Mouse (Mus musculus): ENCODE data around the gene Ckap5. TPM values are rescaled to one million over a fixed set of nuclear protein-coding genes. Genes with fewer than 3 reads are reported as not detected.

Ckap5 gene
- polyA plus RNA-seq, 1 experiment from 2014 or later, result 116 TPM

DNA sequence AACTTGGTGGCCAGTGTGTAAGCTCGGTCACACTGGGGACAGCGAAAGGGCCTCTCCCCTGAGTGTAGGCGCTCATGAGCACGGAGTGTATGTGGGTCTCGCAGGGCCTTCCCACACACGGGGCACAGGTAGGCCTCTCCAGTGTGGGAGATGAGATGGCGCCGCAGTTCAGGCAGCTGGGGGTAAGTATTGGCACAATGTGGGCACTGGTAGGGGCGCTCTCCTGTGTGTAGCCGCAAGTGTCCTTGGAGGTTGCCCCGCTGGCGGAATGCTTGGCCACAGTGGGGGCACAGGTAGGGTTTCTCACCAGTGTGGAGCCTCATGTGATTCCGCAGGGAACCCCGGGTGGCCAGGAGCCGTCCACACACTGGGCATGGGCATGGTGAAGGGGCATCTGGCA lies 118.8 kb downstream of the Ckap5 start:
- Histone ChIP-seq H3K4me1 (ENCODE audit: control insufficient read depth, insufficient read depth, low read length) (peaks cover 8% of the 10 kb centered on the region; the same call in 1 of the 2 replicates), H3K36me3 (ENCODE audit: control insufficient read depth, insufficient read depth, low read length) (peaks cover 49% of the 10 kb centered on the region), H3K27ac (ENCODE audit: low read depth, low read length) (no peak overlapping the region), H3K4me2 (replicated peaks; ENCODE audit: low read depth, low read length) (no peak overlapping the region), H3K27me3 (ENCODE audit: control insufficient read depth, insufficient read depth, low read length) (no peaks in the 10 kb centered on the region), H3K4me3 (ENCODE audit: low read length) (no peak overlapping the region), H3K9ac (ENCODE audit: low read depth, low read length) (no peak overlapping the region), H3K9me3 (ENCODE audit: control insufficient read depth, low read length) (no peaks in the 10 kb centered on the region)
- no peak for ATAC-seq (ENCODE audit: low FRiP score, low TSS enrichment)
- 97% methylated on average over 15 of the region's 15 CpGs for WGBS

DNA sequence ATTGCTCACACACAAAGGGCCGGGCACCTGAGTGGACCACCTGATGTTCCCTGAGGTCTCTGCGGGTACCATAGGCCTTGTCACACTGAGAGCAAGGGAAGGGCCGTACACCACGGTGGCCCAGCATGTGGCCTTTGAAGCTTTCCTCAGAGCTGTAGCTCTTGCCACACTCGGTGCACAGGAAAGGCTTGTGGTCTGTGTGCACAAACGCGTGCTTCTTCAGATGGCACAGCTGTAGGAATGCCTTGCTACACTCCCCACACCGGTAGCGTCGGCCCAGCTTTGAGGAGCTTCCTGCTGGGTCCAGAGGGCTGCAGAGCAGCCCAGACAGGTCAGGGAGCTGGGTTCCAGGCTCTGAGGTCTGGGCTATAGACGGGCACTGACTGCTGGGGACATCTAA lies 119.2 kb downstream of the Ckap5 start:
- no peak overlapping the region for H3K9ac ChIP-seq (ENCODE audit: low read depth, low read length)
- no peak overlapping the region for H3K27ac ChIP-seq (ENCODE audit: low read depth, low read length)
- H3K4me1 ChIP-seq (ENCODE audit: control insufficient read depth, insufficient read depth, low read length), result peaks cover 10% of the 10 kb centered on the region; the same call in 1 of the 2 replicates
- H3K27me3 ChIP-seq (ENCODE audit: control insufficient read depth, insufficient read depth, low read length), result no peaks in the 10 kb centered on the region
- H3K36me3 ChIP-seq (ENCODE audit: control insufficient read depth, insufficient read depth, low read length), result peaks cover 49% of the 10 kb centered on the region
- no peaks in the 10 kb centered on the region for H3K9me3 ChIP-seq (ENCODE audit: control insufficient read depth, low read length)
- no peak for ATAC-seq (ENCODE audit: low FRiP score, low TSS enrichment)
- no peak overlapping the region for H3K4me2 ChIP-seq (replicated peaks; ENCODE audit: low read depth, low read length)
- 94% methylated on average over 11 of the region's 11 CpGs for WGBS
- no peak overlapping the region for H3K4me3 ChIP-seq (ENCODE audit: low read length)

DNA sequence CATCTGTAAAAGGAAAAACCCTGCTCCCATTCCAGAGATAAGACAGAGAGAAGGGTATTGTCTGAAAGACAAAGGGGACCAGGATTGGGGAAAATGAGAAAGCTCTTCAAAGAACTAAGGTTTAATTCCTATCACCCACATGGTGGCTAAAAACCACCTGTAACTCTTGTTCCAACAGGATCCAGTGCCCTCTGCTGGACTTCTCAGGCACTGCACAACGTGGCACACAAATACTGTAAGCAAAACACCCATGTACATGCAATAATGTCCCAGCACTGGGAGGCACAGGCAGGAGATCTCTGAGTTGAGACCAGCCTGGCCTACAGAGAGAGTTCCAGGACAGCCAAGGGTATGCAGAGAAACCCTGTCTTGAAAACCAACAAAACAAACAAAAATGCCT lies 120.2 kb downstream of the Ckap5 start:
- no peaks in the 10 kb centered on the region for H3K9me3 ChIP-seq (ENCODE audit: control insufficient read depth, low read length)
- H3K4me2 ChIP-seq (replicated peaks; ENCODE audit: low read depth, low read length), result no peak overlapping the region
- no peak for ATAC-seq (ENCODE audit: low FRiP score, low TSS enrichment)
- no peak overlapping the region for H3K27ac ChIP-seq (ENCODE audit: low read depth, low read length)
- H3K4me1 ChIP-seq (ENCODE audit: control insufficient read depth, insufficient read depth, low read length), result peaks cover 16% of the 10 kb centered on the region
- peaks cover 49% of the 10 kb centered on the region for H3K36me3 ChIP-seq (ENCODE audit: control insufficient read depth, insufficient read depth, low read length)
- no peaks in the 10 kb centered on the region for H3K27me3 ChIP-seq (ENCODE audit: control insufficient read depth, insufficient read depth, low read length)
- no peak overlapping the region for H3K4me3 ChIP-seq (ENCODE audit: low read length)
- no peak overlapping the region for H3K9ac ChIP-seq (ENCODE audit: low read depth, low read length)
- 29% methylated on average over 1 of the region's 1 CpGs for WGBS

DNA sequence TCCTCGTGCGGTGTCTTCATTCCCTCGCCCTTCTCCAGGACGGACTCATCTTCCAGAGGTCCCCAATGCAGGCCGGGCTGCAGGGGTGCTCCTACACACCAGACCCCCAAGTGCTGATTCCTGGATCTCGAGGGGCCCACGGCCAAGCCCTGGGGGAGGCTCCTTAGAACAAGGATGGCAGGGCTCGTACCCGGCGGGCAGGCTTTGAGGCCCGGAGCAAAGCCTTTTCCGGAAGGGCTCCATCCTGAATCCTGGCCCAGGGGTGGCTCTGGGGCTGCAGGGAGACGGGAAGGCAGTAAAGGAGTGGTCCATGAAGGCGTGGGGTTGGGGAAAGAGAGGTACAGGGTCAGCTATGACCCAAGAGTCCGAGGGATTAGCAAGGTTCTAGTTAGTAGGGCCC lies 122.6 kb downstream of the Ckap5 start:
- Histone ChIP-seq H3K4me2 (replicated peaks; ENCODE audit: low read depth, low read length) (peak overlapping the region; percentile 87), H3K4me1 (ENCODE audit: control insufficient read depth, insufficient read depth, low read length) (peaks cover 26% of the 10 kb centered on the region), H3K9me3 (ENCODE audit: control insufficient read depth, low read length) (no peaks in the 10 kb centered on the region), H3K4me3 (ENCODE audit: low read length) (peak overlapping the region; percentile 89), H3K9ac (ENCODE audit: low read depth, low read length) (peak overlapping the region; percentile 82), H3K27ac (ENCODE audit: low read depth, low read length) (peak overlapping the region; percentile 82), H3K36me3 (ENCODE audit: control insufficient read depth, insufficient read depth, low read length) (peaks cover 42% of the 10 kb centered on the region), H3K27me3 (ENCODE audit: control insufficient read depth, insufficient read depth, low read length) (no peaks in the 10 kb centered on the region)
- WGBS, result 4% methylated on average over 15 of the region's 15 CpGs
- peak; percentile 14 for ATAC-seq (ENCODE audit: low FRiP score, low TSS enrichment)

DNA sequence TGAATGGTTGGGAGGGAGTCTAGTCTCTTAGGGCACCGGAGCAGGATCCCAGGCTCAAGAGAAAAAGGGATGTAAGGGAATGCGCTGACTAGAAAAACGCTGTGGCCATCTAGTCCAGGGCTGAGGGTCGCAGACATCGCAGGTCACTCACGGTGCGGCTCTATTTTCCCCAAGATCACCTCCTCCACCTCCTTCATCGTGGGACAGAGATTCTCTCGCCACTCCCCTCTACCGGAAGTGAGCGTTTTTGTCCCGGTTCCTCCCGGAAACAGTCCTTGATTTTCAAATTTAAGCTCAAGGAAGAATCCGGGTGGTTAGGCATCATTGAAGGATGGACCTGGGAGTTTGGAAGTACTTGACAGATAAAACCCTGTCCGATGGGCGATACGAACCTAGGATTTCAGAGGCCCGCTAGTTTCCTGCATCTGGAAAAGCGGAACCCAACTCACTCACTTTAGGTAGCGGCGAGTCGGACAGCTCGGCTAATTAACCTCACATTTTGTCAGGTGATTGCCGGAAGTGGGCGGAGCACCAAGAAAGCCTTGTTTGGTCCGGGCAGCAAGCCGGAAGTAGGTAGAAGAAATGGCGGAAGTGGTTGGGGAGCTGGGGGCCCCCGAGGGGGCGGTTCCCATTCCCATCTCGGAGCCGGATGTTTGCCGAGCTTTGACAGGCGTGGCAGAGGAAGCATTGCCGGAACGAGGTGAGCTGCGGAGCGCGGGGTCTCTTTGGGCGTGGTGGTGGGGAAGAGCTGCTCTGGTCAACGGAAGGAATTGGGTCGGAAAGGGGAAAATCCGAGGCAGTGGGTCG lies 123.2 kb downstream of the Ckap5 start, which contains the start of the genes Zfp408 and Arhgap1:
Gene Zfp408, minus strand, starts transcription at position 239 of the 807 bp plus-strand sequence.
Gene Arhgap1, plus strand, starts transcription at position 308 of the 807 bp plus-strand sequence.
- Histone ChIP-seq H3K4me1 (ENCODE audit: control insufficient read depth, insufficient read depth, low read length) (peaks cover 26% of the 10 kb centered on the region), H3K4me2 (replicated peaks; ENCODE audit: low read depth, low read length) (peak within 1 kb of the TSS; percentile 87), H3K27ac (ENCODE audit: low read depth, low read length) (peak within 1 kb of the TSS; percentile 82), H3K36me3 (ENCODE audit: control insufficient read depth, insufficient read depth, low read length) (peaks cover 42% of the 10 kb centered on the region), H3K9ac (ENCODE audit: low read depth, low read length) (peak within 1 kb of the TSS; percentile 82), H3K27me3 (ENCODE audit: control insufficient read depth, insufficient read depth, low read length) (no peaks in the 10 kb centered on the region), H3K9me3 (ENCODE audit: control insufficient read depth, low read length) (no peaks in the 10 kb centered on the region), H3K4me3 (ENCODE audit: low read length) (peak within 1 kb of the TSS; percentile 89)
- peak; percentile 90 for ATAC-seq (ENCODE audit: low FRiP score, low TSS enrichment)
- WGBS, result under 1% methylated on average over 44 of the region's 44 CpGs

DNA sequence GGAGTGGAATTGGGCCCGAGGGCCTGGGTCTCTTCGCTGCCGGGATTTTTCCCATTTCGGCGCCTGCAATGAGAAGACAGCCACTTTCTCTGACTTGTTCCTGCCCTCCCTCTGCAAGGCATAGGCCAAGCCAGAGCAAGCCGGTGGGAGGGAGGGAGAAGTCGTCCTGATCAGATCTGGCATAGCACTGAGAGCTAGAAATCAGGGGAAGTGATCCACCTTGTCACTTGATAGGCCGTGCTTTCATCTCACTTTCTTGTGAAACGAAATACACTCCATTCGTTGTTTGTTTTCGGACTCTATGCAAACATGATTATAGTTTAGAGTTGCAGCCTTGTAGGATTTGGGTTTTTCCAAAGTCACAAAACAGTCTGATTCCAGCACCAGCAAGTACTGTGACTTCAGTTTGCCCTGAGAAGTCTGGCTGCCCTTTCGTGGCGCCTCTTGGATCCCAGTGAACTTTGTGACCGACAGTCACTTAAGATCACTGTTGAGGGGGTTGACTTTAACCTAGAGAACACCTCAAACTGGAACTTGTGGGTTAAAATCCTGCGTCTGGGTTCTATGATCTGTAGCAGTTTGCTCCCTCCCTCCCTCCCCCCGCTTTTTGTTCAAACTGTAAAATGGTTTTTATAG lies 123.9 kb downstream of the Ckap5 start:
- Histone ChIP-seq H3K4me3 (ENCODE audit: low read length) (peak overlapping the region; percentile 89), H3K27ac (ENCODE audit: low read depth, low read length) (peak overlapping the region; percentile 79; the same call in 1 of the 2 replicates), H3K9me3 (ENCODE audit: control insufficient read depth, low read length) (no peaks in the 10 kb centered on the region), H3K9ac (ENCODE audit: low read depth, low read length) (peak overlapping the region; percentile 65), H3K27me3 (ENCODE audit: control insufficient read depth, insufficient read depth, low read length) (no peaks in the 10 kb centered on the region), H3K4me1 (ENCODE audit: control insufficient read depth, insufficient read depth, low read length) (peaks cover 26% of the 10 kb centered on the region), H3K4me2 (replicated peaks; ENCODE audit: low read depth, low read length) (peak overlapping the region; percentile 48), H3K36me3 (ENCODE audit: control insufficient read depth, insufficient read depth, low read length) (peaks cover 42% of the 10 kb centered on the region)
- ATAC-seq (ENCODE audit: low FRiP score, low TSS enrichment), result peak; percentile 40
- 11% methylated on average over 16 of the region's 16 CpGs for WGBS

DNA sequence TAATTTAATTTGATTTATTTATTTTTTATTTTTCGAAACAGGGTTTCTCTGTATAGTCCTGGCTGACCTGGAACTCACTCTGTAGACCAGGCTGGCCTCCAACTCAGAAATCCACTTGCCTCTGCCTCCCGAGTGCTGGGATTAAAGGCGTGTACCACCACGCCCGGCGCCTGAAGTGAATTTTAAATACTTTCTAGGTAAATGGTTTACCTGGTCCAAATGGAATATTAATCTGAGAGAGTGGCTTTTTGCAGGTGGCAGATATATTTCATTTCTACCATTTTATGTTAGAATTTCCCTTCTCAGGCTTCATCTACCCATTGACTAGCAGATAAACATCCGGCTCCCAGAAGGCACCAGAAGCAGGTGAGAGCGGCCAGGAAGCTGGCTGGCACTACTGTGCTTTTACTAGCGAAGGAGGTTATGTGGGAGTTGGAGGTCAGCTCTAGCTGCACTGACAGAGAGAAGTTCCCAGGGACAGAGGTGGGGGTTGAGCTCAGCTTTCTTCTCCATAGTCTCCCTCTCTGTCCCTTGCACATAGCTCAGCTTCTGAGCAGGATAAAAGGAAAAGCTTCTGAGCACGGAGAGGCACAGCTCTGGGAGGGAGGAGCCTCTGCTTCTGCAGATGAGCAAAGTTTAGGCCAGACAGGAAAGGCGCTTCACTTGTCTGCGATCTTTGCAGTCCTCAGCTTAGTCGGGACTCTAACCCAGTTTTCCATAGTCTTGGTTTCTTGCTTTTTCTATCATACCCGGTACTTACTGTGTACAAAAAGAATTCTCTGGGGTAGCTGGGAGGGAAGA lies 125.1 kb downstream of the Ckap5 start:
- Histone ChIP-seq H3K9ac (ENCODE audit: low read depth, low read length) (no peak overlapping the region; the same call in 1 of the 2 replicates), H3K4me1 (ENCODE audit: control insufficient read depth, insufficient read depth, low read length) (peaks cover 26% of the 10 kb centered on the region), H3K4me2 (replicated peaks; ENCODE audit: low read depth, low read length) (peak overlapping the region; percentile 17; the same call in 1 of the 2 replicates), H3K4me3 (ENCODE audit: low read length) (no peak overlapping the region), H3K27me3 (ENCODE audit: control insufficient read depth, insufficient read depth, low read length) (no peaks in the 10 kb centered on the region), H3K36me3 (ENCODE audit: control insufficient read depth, insufficient read depth, low read length) (peaks cover 42% of the 10 kb centered on the region), H3K9me3 (ENCODE audit: control insufficient read depth, low read length) (no peaks in the 10 kb centered on the region), H3K27ac (ENCODE audit: low read depth, low read length) (0 out of 2 replicates have a peak overlapping the region, but pooled peaks have one; percentile 17)
- ATAC-seq (ENCODE audit: low FRiP score, low TSS enrichment), result no peak
- WGBS, result 73% methylated on average over 14 of the region's 14 CpGs

DNA sequence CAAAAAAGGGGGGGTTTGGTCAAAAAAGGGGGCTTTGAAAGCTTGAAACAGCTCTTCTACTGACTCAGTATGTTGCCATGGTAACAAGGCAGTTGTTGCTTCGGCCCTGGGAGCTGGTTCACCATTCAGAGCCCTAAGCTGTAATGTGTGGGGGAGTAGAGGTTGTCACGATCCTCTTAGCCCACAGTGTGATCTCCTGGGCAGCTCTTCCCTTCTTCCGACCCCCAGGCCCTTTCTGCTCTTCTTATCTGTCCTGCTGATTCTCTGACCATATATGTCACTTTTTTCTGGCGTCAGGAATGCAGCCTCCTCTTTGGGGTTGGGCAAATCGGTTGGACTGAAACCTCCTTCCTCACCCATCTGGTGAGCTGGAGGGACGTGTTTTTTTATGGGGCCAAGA lies 126.3 kb downstream of the Ckap5 start:
- no peak for ATAC-seq (ENCODE audit: low FRiP score, low TSS enrichment)
- Histone ChIP-seq H3K9me3 (ENCODE audit: control insufficient read depth, low read length) (no peaks in the 10 kb centered on the region), H3K4me3 (ENCODE audit: low read length) (no peak overlapping the region), H3K36me3 (ENCODE audit: control insufficient read depth, insufficient read depth, low read length) (peaks cover 41% of the 10 kb centered on the region), H3K27ac (ENCODE audit: low read depth, low read length) (no peak overlapping the region), H3K4me1 (ENCODE audit: control insufficient read depth, insufficient read depth, low read length) (peaks cover 26% of the 10 kb centered on the region), H3K4me2 (replicated peaks; ENCODE audit: low read depth, low read length) (no peak overlapping the region), H3K9ac (ENCODE audit: low read depth, low read length) (no peak overlapping the region), H3K27me3 (ENCODE audit: control insufficient read depth, insufficient read depth, low read length) (no peaks in the 10 kb centered on the region)
- WGBS, result 36% methylated on average over 6 of the region's 6 CpGs

Measured in kidney, embryonic 14.5 days (tissue).